Mouse (Mus musculus) neural tube, embryonic 12.5 days (tissue): Measurements from ENCODE around the gene Mphosph9. TPM values are rescaled to one million over a fixed set of nuclear protein-coding genes. Genes with fewer than 3 reads are reported as not detected.

ENCODE experiments used
- ATAC-seq: fragments of 200-750 bp; cut with Nextera tagmentation; 2 replicates; pipeline ENCODE4 v1.8.0; 2017; ENCODE audit warnings: low read depth, mild to moderate bottlenecking, moderate TSS enrichment, moderate library complexity; ENCODE audit not compliant: low FRiP score
- H3K27ac ChIP-seq: fragments of 300-500 bp; sonication (generic); 2 replicates; pipeline ENCODE4 v1.5.1; 2016
- H3K27me3 ChIP-seq: fragments of 300-500 bp; sonication (generic); replicated peaks from 2 replicates; pipeline ENCODE4 v1.6.1; 2016; ENCODE audit warnings: mild to moderate bottlenecking
- H3K36me3 ChIP-seq: fragments of 300-500 bp; sonication (generic); 2 replicates; pipeline ENCODE4 v1.6.1; 2016; ENCODE audit warnings: mild to moderate bottlenecking
- H3K4me1 ChIP-seq: fragments of 300-500 bp; sonication (generic); 2 replicates; pipeline ENCODE4 v1.6.1; 2016
- H3K4me2 ChIP-seq: fragments of 300-500 bp; sonication (generic); replicated peaks from 2 replicates; pipeline ENCODE4 v1.6.1; 2016; ENCODE audit warnings: mild to moderate bottlenecking
- H3K4me3 ChIP-seq: fragments of 300-500 bp; sonication (generic); 2 replicates; pipeline ENCODE4 v1.5.1; 2016
- H3K9ac ChIP-seq: fragments of 300-500 bp; sonication (generic); 2 replicates; pipeline ENCODE4 v1.6.1; 2016; ENCODE audit warnings: mild to moderate bottlenecking
- H3K9me3 ChIP-seq: fragments of 300-500 bp; sonication (generic); 2 replicates; pipeline ENCODE4 v1.6.1; 2016; ENCODE audit warnings: mild to moderate bottlenecking
- WGBS: fragments of 180-500 bp; shearing (Covaris S2); methylation state at CpG from one replicate; pipeline ENCODE4 v1.1.7; 2016; 5-methylcytosine and 5-hydroxymethylcytosine counted together
- polyA plus RNA-seq: library from polyadenylated mRNA; unstranded; fragments of >200 nt; fragmentation: Nextera tagmentation; extraction: Ambion mirVana; gene quantifications from 2 replicates; pipeline ENCODE4 v1.2.1, GENCODE M21; 2016

Gene Mphosph9
- polyA plus RNA-seq, 1 experiment from 2014 or later: 17.9 TPM

GRCm38 (mm10) chr5:124204127-124204794 lies 123.5 kb downstream of the Mphosph9 start:
- Histone ChIP-seq H3K9me3 (no peaks in the 10 kb centered on the region), H3K4me2 (no peak overlapping the region), H3K9ac (no peak overlapping the region), H3K27ac (no peak overlapping the region), H3K36me3 (no peaks in the 10 kb centered on the region), H3K4me1 (peaks cover 27% of the 10 kb centered on the region), H3K4me3 (no peak overlapping the region), H3K27me3 (no peaks in the 10 kb centered on the region)
- ATAC-seq: no peak
- WGBS: 90% methylated on average over 9 of the region's 9 CpGs

DNA sequence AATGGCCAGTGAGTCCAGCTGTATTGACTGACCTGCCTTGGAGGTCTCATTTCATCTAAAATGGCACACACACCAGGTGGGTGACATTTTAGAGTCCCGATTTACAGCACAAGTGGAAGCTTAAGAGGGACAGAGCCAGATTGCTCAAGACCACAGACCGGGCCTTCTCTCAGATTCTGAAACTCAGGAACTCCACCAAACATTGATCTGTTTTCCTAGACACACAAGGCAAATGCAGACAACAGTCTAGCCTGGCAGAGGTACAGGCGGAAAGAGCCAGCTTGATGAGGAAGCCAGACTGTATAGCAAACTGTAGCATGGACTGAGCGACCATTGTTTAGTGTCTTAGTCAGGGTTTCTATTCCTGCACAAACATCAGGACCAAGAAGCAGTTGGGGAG lies 124.5 kb downstream of the Mphosph9 start:
- Histone ChIP-seq H3K9ac (no peak overlapping the region), H3K4me2 (no peak overlapping the region), H3K27ac (no peak overlapping the region), H3K36me3 (no peaks in the 10 kb centered on the region), H3K27me3 (no peaks in the 10 kb centered on the region), H3K4me1 (peaks cover 27% of the 10 kb centered on the region), H3K4me3 (no peak overlapping the region), H3K9me3 (no peaks in the 10 kb centered on the region)
- no peak for ATAC-seq
- WGBS: 91% methylated on average over 4 of the region's 4 CpGs

DNA sequence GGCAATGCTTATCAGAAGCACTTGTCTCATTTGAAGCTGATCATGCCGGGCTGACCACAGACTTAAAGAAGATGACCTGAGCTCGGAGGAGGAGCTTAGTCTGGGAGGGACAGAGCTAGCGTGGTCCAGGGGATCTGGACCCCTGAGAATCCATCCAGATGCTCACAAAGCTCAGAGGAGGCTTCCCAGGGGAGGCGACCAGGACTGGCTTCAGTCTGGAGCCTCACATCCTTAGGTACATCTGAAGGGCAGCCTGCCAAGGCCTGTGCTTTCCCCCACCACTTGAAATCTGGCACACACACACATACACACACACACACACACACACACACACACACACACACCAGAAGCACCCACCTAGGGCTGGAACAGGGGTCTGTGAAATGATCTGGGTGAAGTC lies 125.7 kb downstream of the Mphosph9 start:
- Histone ChIP-seq H3K4me1 (peaks cover 18% of the 10 kb centered on the region), H3K9me3 (no peaks in the 10 kb centered on the region), H3K27me3 (no peaks in the 10 kb centered on the region), H3K9ac (no peak overlapping the region), H3K36me3 (no peaks in the 10 kb centered on the region), H3K4me2 (no peak overlapping the region), H3K4me3 (no peak overlapping the region), H3K27ac (no peak overlapping the region)
- no peak for ATAC-seq
- 74% methylated on average over 4 of the region's 4 CpGs for WGBS

GRCm38 (mm10) chr5:124201564-124201963 lies 126.2 kb downstream of the Mphosph9 start:
- no peaks in the 10 kb centered on the region for H3K27me3 ChIP-seq
- H3K4me2 ChIP-seq: no peak overlapping the region
- H3K27ac ChIP-seq: no peak overlapping the region
- H3K4me3 ChIP-seq: no peak overlapping the region
- no peaks in the 10 kb centered on the region for H3K9me3 ChIP-seq
- ATAC-seq: no peak
- H3K9ac ChIP-seq: no peak overlapping the region
- H3K36me3 ChIP-seq: no peaks in the 10 kb centered on the region
- WGBS: 89% methylated on average over 2 of the region's 2 CpGs
- peaks cover 13% of the 10 kb centered on the region for H3K4me1 ChIP-seq

Other genes starting within 250 kb of the Mphosph9 start
- 4.1 and 4.7 TPM in 2 replicates for gene Abcb9, start 232.2 kb downstream of the Mphosph9 start, polyA plus RNA-seq
- 28.1 and 28.8 TPM in 2 replicates for gene Ogfod2, start 215.7 kb downstream of the Mphosph9 start, polyA plus RNA-seq
- gene Arl6ip4, start 211.9 kb downstream of the Mphosph9 start, polyA plus RNA-seq: 93.1 and 98.9 TPM in 2 replicates
- gene Pitpnm2, start 78.2 kb downstream of the Mphosph9 start, polyA plus RNA-seq: 6.3 and 7.4 TPM in 2 replicates
- 21.2 and 22.9 TPM in 2 replicates for gene 2810006K23Rik, start 117 bp upstream of the Mphosph9 start, polyA plus RNA-seq
- gene Cdk2ap1, start 35.1 kb upstream of the Mphosph9 start, polyA plus RNA-seq: 293 and 314 TPM in 2 replicates
- gene Sbno1, start 98.0 kb upstream of the Mphosph9 start, polyA plus RNA-seq: 108 and 119 TPM in 2 replicates
- gene Kmt5a, start 112.0 kb upstream of the Mphosph9 start, polyA plus RNA-seq: 67.2 and 81.3 TPM in 2 replicates
- 18.4 and 18.9 TPM in 2 replicates for gene Rilpl2, start 150.4 kb upstream of the Mphosph9 start, polyA plus RNA-seq
- 29.5 and 29.6 TPM in 2 replicates for gene Snrnp35, start 155.2 kb upstream of the Mphosph9 start, polyA plus RNA-seq
- gene Rilpl1, start 203.4 kb upstream of the Mphosph9 start, polyA plus RNA-seq: 18.1 and 19.8 TPM in 2 replicates
- gene Tmed2, start 212.7 kb upstream of the Mphosph9 start, polyA plus RNA-seq: 389 and 400 TPM in 2 replicates
- 21.9 and 22.0 TPM in 2 replicates for gene Ddx55, start 224.9 kb upstream of the Mphosph9 start, polyA plus RNA-seq